Mouse (Mus musculus) hindbrain, postnatal 0 days (tissue): Measurements from ENCODE around the gene Tmem189. TPM values are rescaled to one million over a fixed set of nuclear protein-coding genes. Genes with fewer than 3 reads are reported as not detected.
"Not testable (repeated sequence)": the region's sequence is repeated elsewhere in the genome, so short reads cannot be mapped to it uniquely, and the experiment has no call there.

Experiments used
- ATAC-seq: fragments of 200-750 bp; cut with Nextera tagmentation; 2 replicates; pipeline ENCODE4 v1.8.0; 2017; ENCODE audit warnings: mild to moderate bottlenecking, moderate TSS enrichment, moderate library complexity
- DNase-seq: peaks from one replicate; pipeline ENCODE4 v3.0.0-alpha.2; 2015; ENCODE audit warnings: low spot score
- H3K27ac ChIP-seq: fragments of 300-500 bp; sonication (generic); 2 replicates; pipeline ENCODE4 v1.5.1; 2014; ENCODE audit warnings: mild to moderate bottlenecking
- H3K27me3 ChIP-seq: fragments of 300-500 bp; sonication (generic); 2 replicates; pipeline ENCODE4 v1.6.1; 2014; ENCODE audit warnings: low read length, mixed read lengths; ENCODE audit not compliant: insufficient read depth
- H3K36me3 ChIP-seq: fragments of 300-500 bp; sonication (generic); 2 replicates; pipeline ENCODE4 v1.6.1; 2014; ENCODE audit warnings: low read length, mixed read lengths; ENCODE audit not compliant: insufficient read depth
- H3K4me1 ChIP-seq: fragments of 300-500 bp; sonication (generic); 2 replicates; pipeline ENCODE4 v1.6.1; 2014; ENCODE audit warnings: antibody characterized with exemption, low read length, mixed read lengths; ENCODE audit not compliant: insufficient read depth
- H3K4me2 ChIP-seq: fragments of 300-500 bp; sonication (generic); 2 replicates; pipeline ENCODE4 v1.6.1; 2014; ENCODE audit warnings: low read depth, mild to moderate bottlenecking, low read length, moderate library complexity, mixed read lengths
- H3K4me3 ChIP-seq: fragments of 300-500 bp; sonication (generic); 2 replicates; pipeline ENCODE4 v1.5.1; 2014; ENCODE audit warnings: low read length
- H3K9ac ChIP-seq: fragments of 300-500 bp; sonication (generic); replicated peaks from 2 replicates; pipeline ENCODE4 v1.6.1; 2014; ENCODE audit warnings: mild to moderate bottlenecking, low read length, moderate library complexity, mixed read lengths
- H3K9me3 ChIP-seq: fragments of 300-500 bp; sonication (generic); 2 replicates; pipeline ENCODE4 v1.6.1; 2016; ENCODE audit warnings: low read length, mixed read lengths
- CTCF ChIP-seq: IDR thresholded peaks from 2 replicates; pipeline ENCODE4 v1.5.1; 2016; ENCODE audit warnings: antibody characterized with exemption, control low read depth, low read depth
- WGBS: fragments of 180-500 bp; shearing (Covaris S2); extraction: QIAGEN DNeasy Blood & Tissue Kit; methylation state at CpG from one replicate; pipeline ENCODE4 v1.1.7; 2014; 5-methylcytosine and 5-hydroxymethylcytosine counted together
- polyA plus RNA-seq: library from polyadenylated mRNA; unstranded; fragments of >200 nt; fragmentation: Nextera tagmentation; extraction: Ambion mirVana; gene quantifications from 2 replicates; pipeline ENCODE4 v1.2.1, GENCODE M21; 2015
- total RNA-seq: library from RNA; depleted of rRNA; stranded (reverse); fragments of >200 nt; gene quantifications from 2 replicates; pipeline ENCODE4 v1.2.3, GENCODE M21; 2014

Gene Tmem189
- total and polyA plus RNA-seq, 2 experiments from 2014 or later, result 41.4 to 79.9 TPM

DNA sequence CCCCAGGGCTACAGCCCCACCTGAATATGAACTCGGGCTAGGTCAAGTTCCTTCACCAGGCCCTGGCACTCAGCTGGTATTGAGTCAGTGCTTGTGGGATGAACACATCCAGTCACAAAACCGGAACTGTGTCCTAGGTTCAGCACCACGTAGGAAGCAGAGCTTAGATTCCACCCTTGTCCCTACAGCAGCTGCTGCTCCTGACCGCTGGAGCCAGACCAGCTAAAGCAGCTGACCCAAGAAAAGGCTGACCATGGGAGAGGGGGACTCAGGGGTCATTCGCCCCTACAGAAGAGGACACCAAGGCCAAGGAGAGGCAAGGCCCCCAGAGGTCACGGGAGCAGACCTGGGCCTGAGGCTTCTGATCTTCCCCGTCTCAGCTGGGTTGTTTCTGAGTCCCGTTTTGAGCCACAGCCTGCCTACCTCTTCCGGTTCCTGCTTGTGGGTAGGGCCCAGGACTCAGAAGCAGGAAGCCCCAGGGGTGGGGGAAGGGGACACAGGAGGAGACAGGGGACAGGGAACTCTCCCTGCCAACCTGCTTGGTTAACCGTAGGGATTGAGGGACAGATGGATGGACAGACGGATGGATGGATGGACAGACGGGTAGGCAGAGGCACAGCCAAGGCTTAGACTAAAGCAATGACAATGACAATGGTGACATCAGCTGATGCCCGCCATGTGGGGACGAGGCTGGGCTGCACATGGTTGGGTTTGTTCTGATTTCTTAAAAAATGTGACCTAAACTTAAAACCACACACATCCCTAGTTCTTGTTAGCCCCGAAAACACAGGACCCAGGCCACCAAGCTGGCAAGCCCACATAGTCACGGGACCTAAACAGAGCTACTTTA lies 32.8 kb downstream of the Tmem189 start:
- TF ChIP-seq CTCF, result no peak
- Histone ChIP-seq H3K9me3 (no peaks in the 10 kb centered on the region), H3K4me1 (peaks cover 12% of the 10 kb centered on the region; the same call in 1 of the 2 replicates), H3K36me3 (no peaks in the 10 kb centered on the region; the same call in 1 of the 2 replicates), H3K4me2 (no peak overlapping the region), H3K27me3 (no peaks in the 10 kb centered on the region), H3K4me3 (no peak overlapping the region), H3K9ac (no peak overlapping the region), H3K27ac (no peak overlapping the region)
- ATAC-seq (no peak), DNase-seq (no peak)
- 84% methylated on average over 16 of the region's 16 CpGs for WGBS

DNA sequence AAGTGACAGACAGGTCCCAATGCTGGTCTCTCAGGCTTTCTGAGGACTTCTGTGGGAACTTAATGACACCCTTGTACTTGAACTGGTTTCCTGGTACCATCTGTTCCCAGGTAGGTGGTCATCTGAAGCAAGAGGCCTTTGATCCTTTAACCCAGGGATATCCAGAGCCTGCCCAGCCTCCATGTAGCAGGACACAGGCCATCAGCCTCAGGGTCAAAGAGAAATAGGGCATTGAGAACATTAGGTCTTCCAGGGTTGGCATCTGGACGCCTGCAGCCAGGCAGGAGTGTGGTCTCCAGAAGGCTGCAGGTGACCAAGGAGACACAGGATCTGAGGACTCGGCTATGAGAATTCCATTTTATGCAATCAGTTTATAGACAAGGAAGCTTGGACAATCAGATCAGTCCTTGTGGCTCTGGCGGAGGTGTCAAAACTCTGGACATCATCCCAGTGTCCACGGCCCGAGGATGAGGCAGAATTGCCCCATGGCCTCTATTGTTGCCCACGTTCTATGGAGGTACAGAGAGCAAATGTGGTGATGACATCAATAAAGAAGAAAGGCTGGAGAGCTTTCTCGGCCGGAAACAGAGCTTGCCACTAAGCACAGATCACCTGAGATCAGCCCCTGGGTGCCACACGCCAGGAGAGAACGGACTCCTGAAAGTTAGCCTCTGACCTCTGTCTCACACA lies 34.6 kb downstream of the Tmem189 start:
- Histone ChIP-seq H3K4me2 (no peak overlapping the region), H3K36me3 (no peaks in the 10 kb centered on the region; the same call in 1 of the 2 replicates), H3K9me3 (no peaks in the 10 kb centered on the region), H3K9ac (no peak overlapping the region), H3K27ac (no peak overlapping the region), H3K27me3 (no peaks in the 10 kb centered on the region), H3K4me3 (no peak overlapping the region), H3K4me1 (peaks cover 9% of the 10 kb centered on the region; the same call in 1 of the 2 replicates)
- DNase-seq, result no peak
- ATAC-seq, result no peak
- 86% methylated on average over 10 of the region's 10 CpGs for WGBS
- no peak for TF ChIP-seq CTCF

DNA sequence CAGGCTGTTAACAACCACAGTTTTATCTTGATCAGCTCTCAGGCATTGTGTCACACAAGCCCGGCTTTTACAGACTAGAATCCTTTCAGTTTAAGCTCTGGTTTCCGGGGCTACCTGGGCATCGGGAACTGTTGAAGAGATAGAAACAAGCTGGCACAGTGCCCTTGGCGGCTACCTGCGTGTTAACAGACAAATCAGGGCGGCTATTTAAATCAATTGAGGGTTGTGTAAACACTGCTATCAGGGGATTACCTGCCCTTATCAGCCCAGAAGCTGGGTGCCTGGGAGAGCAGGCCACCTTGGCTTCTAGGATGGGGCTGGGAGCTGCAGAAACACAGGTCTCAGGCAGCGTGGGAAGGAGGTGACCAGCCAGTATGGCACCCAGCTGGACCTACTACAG lies 36.9 kb downstream of the Tmem189 start:
- Histone ChIP-seq H3K4me2 (no peak overlapping the region), H3K4me3 (no peak overlapping the region), H3K9me3 (no peaks in the 10 kb centered on the region), H3K27me3 (no peaks in the 10 kb centered on the region), H3K36me3 (no peaks in the 10 kb centered on the region; the same call in 1 of the 2 replicates), H3K27ac (no peak overlapping the region), H3K9ac (no peak overlapping the region), H3K4me1 (no peaks in the 10 kb centered on the region)
- DNase-seq, result no peak
- no peak for ATAC-seq
- no peak for TF ChIP-seq CTCF
- WGBS, result 80% methylated on average over 7 of the region's 7 CpGs

DNA sequence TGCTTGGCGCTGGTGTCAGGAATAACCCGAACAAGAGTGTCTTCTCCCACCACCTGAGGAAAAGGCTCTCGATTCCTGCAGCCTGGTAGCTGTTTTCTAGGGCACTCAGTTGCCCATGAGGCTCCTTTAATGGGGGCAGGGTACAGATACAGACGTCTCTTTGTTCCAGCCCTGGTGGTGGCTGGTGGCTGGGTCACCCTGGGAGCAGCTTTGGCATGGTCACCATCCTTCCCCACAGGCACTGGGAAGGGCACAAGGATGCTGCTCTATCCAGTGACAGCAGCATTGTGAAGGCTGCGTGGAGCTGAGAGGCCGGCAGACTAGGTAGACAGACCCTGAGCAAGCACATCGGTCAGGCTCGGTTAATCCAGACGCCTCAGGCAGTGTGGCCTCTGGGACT lies 38.0 kb downstream of the Tmem189 start:
- Histone ChIP-seq H3K27ac (peak overlapping the region; percentile 48; the same call in 1 of the 2 replicates), H3K9ac (0 out of 2 replicates have a peak overlapping the region, but pooled peaks have one; percentile 17), H3K9me3 (no peaks in the 10 kb centered on the region), H3K4me2 (no peak overlapping the region), H3K4me3 (no peak overlapping the region), H3K36me3 (no peaks in the 10 kb centered on the region; the same call in 1 of the 2 replicates), H3K27me3 (no peaks in the 10 kb centered on the region), H3K4me1 (no peaks in the 10 kb centered on the region)
- no peak for TF ChIP-seq CTCF
- 68% methylated on average over 9 of the region's 9 CpGs for WGBS
- peak; percentile 37 for DNase-seq
- ATAC-seq, result peak; percentile 75

DNA sequence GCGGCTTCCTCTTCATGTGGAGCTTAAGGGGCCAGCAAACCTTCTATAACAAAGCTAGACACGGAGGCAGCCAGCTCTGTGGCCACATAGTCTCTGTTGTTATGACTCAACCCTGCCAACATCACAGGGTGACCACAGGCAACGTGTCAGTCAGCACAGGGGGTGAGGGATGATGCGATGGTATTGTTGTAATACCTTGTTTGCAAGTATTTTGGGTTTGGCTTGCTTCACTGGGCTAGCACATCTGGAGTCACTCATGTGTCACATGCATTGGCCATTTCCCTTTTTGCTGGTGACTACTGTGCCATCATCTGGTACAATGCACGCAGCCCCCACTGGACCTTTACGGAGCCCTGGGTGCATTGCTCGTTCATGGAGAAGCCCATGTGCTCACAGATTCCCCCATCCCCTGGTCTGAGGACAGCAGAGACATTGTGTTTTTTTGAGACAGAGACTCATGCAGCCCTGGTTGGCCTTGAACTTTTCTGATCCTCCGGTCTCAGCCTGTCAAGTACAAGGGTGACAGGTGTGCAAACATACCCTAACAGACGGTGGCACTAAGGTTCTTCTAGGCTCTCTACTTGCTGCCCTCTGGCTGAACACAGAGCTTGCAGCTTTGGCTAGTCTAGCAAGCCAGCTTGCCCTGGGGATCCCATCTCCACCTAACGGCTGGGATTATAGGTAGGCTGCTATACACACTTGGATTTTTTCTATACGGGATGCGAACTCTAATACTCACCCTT lies 40.2 kb downstream of the Tmem189 start:
- DNase-seq, result no peak
- H3K9ac ChIP-seq, result no peak overlapping the region
- H3K27ac ChIP-seq, result no peak overlapping the region
- TF ChIP-seq CTCF, result no peak
- H3K4me1 ChIP-seq, result no peaks in the 10 kb centered on the region
- no peaks in the 10 kb centered on the region; the same call in 1 of the 2 replicates for H3K36me3 ChIP-seq
- H3K4me3 ChIP-seq, result no peak overlapping the region
- no peak for ATAC-seq
- H3K9me3 ChIP-seq, result no peaks in the 10 kb centered on the region
- no peaks in the 10 kb centered on the region for H3K27me3 ChIP-seq
- 85% methylated on average over 12 of the region's 12 CpGs for WGBS
- H3K4me2 ChIP-seq, result no peak overlapping the region

DNA sequence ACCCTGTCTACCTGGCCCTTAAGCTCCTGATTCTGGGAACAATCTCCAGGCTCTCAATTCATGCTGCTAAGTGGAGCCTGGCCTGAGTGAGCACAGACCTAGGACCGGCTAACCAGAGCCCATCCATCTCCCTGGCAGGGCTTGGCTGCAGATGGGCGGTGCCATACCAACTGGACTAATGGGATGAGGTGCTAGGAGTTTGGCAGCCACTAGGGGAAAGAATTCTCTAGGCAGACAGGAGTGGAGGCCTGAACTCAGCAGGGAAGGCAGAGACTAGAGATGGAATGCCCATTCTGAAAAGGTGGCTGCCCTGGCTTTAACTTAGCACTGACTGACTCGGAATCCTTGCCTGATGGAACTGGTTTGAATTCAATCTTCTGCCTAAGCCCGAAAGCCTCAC lies 43.2 kb downstream of the Tmem189 start:
- no peak for ATAC-seq

DNA sequence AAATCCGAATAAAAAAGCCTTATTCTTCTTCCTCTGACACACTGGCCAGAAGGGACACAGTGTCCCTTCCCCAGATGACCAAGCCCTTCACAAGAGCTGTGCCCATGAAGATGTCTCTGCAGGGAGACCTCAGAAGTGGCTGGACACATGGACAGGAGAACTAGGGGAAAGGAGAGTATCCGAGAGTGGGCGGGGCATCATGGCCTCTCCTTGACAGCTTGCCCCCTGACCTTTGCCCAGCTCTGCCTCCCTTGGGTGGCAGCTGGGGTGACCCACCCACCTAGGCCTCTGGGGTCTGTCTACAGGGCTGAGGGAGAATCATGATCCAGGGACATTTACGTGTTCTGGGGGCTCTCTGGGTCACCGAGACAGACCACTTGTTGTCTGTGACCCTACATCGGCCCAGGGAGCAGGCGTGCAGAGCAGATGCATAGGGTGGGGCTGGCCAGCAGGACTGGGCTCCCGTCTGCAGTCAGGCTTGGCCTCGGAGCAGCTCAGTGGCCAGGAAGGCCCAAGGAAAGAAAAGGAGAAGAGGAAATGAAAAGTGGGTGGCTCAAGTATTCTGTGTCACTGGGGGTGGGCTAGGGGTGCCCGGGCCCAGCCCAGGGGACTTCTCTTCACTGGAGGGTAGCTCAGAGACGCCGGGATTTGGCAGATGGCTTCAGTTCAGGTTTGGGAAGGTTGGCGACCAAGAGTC lies 46.1 kb downstream of the Tmem189 start:
- not testable (repeated sequence) for DNase-seq, H3K9ac ChIP-seq, H3K9me3 ChIP-seq, H3K27me3 ChIP-seq, H3K4me1 ChIP-seq, H3K4me3 ChIP-seq, ATAC-seq, H3K4me2 ChIP-seq, H3K27ac ChIP-seq, H3K36me3 ChIP-seq
- WGBS, result 84% methylated on average over 13 of the region's 13 CpGs

More for the DNA sequence above, 43.2 kb downstream of the Tmem189 start:
- TF ChIP-seq CTCF, result peak; percentile 51
- no peaks in the 10 kb centered on the region for H3K27me3 ChIP-seq
- H3K4me2 ChIP-seq, result no peak overlapping the region
- no peak overlapping the region for H3K4me3 ChIP-seq
- WGBS, result 55% methylated on average over 4 of the region's 4 CpGs
- no peak overlapping the region for H3K27ac ChIP-seq
- H3K36me3 ChIP-seq, result no peaks in the 10 kb centered on the region
- no peak overlapping the region for H3K9ac ChIP-seq
- H3K4me1 ChIP-seq, result no peaks in the 10 kb centered on the region
- H3K9me3 ChIP-seq, result no peaks in the 10 kb centered on the region
- peak; percentile 35 for DNase-seq
